Mouse (Mus musculus): ENCODE data around the gene Axin2. TPM values are rescaled to one million over a fixed set of nuclear protein-coding genes. Genes with fewer than 3 reads are reported as not detected.

The Axin2 gene
- polyA plus RNA-seq, 1 experiment from 2014 or later = 13.5 TPM

DNA sequence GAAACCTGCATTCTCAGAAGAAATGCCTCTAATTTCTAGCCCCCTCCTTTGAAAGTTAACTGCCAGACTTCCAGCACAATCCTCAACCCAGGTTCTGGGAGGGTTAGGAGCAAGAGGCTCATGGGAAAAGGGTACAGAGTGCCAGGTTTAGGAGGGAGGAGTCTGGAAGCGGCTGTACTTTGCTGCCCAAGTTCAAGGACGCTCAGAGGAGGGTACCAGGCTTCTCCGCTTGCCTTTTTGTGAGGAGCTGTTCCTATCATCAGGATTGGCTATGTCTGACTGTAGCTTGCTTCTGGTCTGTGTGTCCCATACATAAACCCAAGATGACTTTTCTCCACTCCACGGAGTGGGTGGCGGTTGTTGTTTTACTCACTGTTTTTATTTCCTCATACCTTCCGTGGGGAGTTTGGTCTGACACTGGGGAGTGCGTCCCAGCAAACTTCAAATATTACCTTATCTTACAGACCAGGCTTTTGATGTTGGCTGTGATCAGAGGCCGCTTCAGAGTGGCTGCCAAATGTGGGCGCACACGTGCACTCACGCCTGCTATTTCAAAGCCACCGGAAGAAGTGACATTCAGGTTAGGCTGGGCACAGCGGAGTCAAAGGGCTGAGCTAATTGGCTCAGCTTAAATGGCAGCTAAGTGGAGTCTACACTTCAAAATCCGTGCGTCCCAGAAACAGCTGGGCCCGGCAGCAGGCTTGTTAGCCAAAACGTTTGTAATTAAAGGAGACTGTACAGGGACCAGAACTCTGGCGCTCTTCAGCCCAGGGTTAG, 16.1 kb downstream of the Axin2 start:
- H3K27ac ChIP-seq = peak overlapping the region; percentile 67
- H3K4me1 ChIP-seq = peaks cover 64% of the 10 kb centered on the region

DNA sequence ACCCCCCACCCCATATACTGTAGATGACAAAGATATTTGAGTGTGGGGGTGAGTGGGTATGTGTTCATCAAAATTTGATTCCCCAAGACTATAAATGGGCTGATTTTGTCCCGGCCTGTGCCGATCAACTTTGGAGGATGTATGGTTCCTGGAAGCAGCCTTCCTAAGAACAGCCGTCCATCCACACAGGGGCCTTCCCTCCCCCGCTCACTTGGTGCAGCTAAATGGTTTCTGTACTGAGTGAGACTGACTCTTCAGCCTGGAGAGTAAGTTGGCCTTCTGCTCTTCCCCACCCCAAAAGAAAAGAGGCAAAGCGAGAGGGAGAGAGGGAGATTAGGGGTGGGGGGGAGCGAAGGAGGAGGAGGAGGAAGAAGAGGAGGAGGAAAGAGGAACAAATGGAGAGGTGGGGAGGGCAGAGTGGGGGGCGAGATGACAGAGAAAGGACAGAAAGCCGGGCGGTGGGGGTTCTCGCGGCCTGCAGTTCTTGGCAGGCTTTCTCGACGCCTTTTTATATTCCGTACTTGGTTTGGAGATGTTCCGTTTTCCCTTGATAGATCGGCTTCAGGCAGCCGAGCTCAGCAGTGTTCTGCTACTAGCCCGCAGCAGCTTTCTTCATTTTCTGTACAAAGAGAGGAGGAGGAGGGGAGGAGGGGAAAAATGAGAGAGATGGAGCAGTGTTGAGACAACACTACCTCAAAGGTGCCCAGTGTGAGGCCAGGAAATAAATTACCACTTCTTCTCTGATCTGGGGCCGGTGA, 20.7 kb downstream of the Axin2 start:
- Histone ChIP-seq H3K27me3 (replicated peaks) (no peaks in the 10 kb centered on the region), H3K9ac (no peak overlapping the region), H3K36me3 (replicated peaks) (peaks cover 34% of the 10 kb centered on the region), H3K27ac (peak overlapping the region; percentile 79), H3K4me2 (peak overlapping the region; percentile 28), H3K9me3 (no peaks in the 10 kb centered on the region), H3K4me3 (no peak overlapping the region), H3K4me1 (peaks cover 48% of the 10 kb centered on the region)
- WGBS = 18% methylated on average over 19 of the region's 19 CpGs
- peak; percentile 53 for ATAC-seq (replicated peaks)

More for the DNA sequence above, 16.1 kb downstream of the Axin2 start:
- no peak overlapping the region for H3K9ac ChIP-seq
- 34% methylated on average over 18 of the region's 18 CpGs for WGBS
- no peak overlapping the region for H3K4me2 ChIP-seq
- no peaks in the 10 kb centered on the region for H3K27me3 ChIP-seq (replicated peaks)
- H3K9me3 ChIP-seq = no peaks in the 10 kb centered on the region
- H3K36me3 ChIP-seq (replicated peaks) = peaks cover 7% of the 10 kb centered on the region; the same call in 1 of the 2 replicates
- H3K4me3 ChIP-seq = no peak overlapping the region
- ATAC-seq (replicated peaks) = no peak

DNA sequence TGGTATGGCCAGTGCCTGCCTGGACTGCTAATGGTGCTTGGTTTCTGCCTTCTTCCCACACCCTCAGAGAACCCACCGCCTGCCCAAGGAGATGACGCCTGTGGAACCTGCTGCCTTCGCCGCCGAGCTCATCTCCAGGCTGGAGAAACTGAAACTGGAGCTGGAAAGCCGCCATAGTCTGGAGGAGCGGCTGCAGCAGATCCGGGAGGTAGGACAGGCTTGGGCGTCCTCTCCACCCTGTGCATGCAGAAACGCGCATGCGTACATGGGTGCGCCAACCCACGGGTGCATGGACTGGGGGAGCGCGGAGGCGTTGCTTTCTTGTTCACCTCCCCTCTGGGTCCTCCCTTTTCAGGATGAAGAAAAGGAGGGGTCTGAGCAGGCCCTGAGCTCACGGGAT, 21.7 kb downstream of the Axin2 start:
- Histone ChIP-seq H3K4me3 (no peak overlapping the region), H3K27ac (peak overlapping the region; percentile 79), H3K4me2 (no peak overlapping the region), H3K27me3 (replicated peaks) (no peaks in the 10 kb centered on the region), H3K9ac (no peak overlapping the region), H3K36me3 (replicated peaks) (peaks cover 40% of the 10 kb centered on the region), H3K9me3 (no peaks in the 10 kb centered on the region), H3K4me1 (peaks cover 38% of the 10 kb centered on the region)
- peak; percentile 16; the same call in 1 of the 2 replicates for ATAC-seq (replicated peaks)
- 81% methylated on average over 18 of the region's 18 CpGs for WGBS

DNA sequence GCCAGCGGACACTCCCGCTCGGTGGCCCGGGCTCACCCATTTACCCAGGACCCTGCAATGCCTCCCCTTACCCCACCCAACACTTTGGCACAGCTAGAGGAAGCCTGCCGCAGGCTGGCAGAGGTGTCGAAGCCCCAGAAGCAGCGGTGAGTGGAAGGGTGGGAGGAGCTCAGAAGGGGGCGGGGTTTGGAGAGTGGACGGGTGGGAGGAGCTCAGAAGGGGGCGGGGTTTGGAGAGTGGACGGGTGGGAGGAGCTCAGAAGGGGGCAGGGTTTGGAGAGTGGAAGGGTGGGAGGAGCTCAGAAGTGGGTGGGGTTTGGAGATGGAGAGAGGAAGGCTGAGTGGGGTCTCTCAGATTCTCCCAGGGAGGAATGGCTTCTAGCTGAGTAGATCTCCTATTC, 23.6 kb downstream of the Axin2 start:
- no peak for ATAC-seq (replicated peaks)
- Histone ChIP-seq H3K27ac (no peak overlapping the region), H3K4me2 (no peak overlapping the region), H3K9ac (no peak overlapping the region), H3K4me1 (peaks cover 38% of the 10 kb centered on the region), H3K9me3 (no peaks in the 10 kb centered on the region), H3K36me3 (replicated peaks) (peaks cover 42% of the 10 kb centered on the region), H3K27me3 (replicated peaks) (no peaks in the 10 kb centered on the region), H3K4me3 (no peak overlapping the region)
- WGBS = 83% methylated on average over 11 of the region's 11 CpGs

DNA sequence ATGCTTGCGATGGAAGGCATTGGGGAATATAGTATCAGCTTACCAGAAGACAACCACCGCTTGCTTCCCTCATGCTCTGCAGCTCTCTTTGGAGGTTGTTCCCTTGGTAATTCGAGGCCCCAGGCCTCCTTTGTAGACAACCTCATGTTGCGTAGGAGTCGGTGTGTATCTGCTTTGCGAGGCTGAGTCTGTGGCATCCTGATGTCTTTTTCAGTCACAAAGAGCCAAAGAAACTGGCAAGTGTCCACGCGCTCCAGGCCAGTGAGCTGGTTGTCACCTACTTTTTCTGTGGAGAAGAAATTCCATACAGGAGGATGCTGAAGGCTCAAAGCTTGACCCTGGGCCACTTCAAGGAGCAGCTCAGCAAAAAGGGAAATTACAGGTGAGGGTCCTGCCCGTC, 25.5 kb downstream of the Axin2 start:
- Histone ChIP-seq H3K9ac (no peak overlapping the region), H3K27me3 (replicated peaks) (no peaks in the 10 kb centered on the region), H3K4me1 (peaks cover 29% of the 10 kb centered on the region), H3K4me3 (no peak overlapping the region), H3K36me3 (replicated peaks) (peaks cover 42% of the 10 kb centered on the region), H3K9me3 (no peaks in the 10 kb centered on the region), H3K4me2 (no peak overlapping the region), H3K27ac (0 out of 2 replicates have a peak overlapping the region, but pooled peaks have one; percentile 1)
- no peak for ATAC-seq (replicated peaks)
- 92% methylated on average over 9 of the region's 9 CpGs for WGBS

DNA sequence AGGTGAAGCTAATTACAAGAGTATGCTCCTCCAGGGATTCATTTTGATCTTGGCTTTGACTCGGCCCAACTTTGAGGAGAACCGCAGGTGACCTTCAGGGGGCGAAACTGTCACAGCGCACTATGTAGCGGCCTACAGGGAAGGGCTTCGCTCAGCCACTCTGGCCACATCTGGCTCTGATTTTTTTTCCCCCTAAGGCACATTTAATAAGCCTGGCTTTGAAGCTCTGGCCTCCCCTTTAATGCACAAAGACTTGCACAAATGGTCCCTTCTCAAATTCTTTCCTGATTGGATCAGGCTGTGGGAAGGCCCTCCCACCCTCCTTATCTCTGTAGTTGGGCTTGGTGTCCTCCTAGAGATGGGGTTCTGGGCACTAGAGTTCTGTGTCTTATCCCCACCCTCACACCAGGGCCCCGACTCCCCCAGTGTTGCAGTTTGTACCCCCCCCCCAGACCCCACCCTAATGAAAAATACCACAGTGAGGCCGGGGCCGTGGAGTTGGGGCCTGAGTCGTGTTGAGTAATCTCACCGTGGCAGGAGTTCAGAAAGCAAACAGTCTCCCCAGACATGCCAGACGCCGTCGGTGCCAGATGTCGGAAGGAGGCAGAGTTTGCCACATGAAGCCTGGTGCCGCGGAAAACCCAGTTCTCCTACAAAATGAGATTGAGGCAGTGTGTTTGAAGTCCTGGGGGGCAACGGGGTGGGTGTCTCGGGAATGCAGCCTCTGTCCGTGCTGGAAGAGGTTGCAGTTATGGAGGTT, 27.5 kb downstream of the Axin2 start:
- Histone ChIP-seq H3K27ac (0 out of 2 replicates have a peak overlapping the region, but pooled peaks have one; percentile 37), H3K36me3 (replicated peaks) (peaks cover 33% of the 10 kb centered on the region), H3K27me3 (replicated peaks) (no peaks in the 10 kb centered on the region), H3K9ac (no peak overlapping the region), H3K4me1 (peaks cover 13% of the 10 kb centered on the region; the same call in 1 of the 2 replicates), H3K9me3 (no peaks in the 10 kb centered on the region), H3K4me2 (no peak overlapping the region), H3K4me3 (no peak overlapping the region)
- no peak for ATAC-seq (replicated peaks)
- WGBS = 70% methylated on average over 20 of the region's 20 CpGs

DNA sequence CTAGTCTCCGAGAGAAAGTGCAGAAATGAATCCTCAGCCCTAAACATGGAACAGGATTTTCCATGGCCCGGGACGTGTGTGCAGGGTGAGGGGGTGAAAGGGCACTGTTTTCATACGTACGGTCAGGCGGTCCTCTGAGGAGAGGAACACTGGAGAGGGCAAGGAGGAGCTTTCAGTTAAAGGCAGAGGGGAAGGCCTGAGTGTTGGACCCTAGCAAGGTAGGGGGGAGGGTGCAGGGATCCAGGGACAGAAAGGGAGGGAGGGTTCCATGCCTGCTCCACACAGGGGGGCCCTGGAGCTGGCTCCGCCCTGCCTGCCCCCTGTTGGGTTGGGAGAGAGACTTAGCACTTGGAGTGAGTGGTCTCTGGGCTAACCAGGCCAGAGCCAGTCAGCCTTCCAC, 28.4 kb downstream of the Axin2 start:
- Histone ChIP-seq H3K4me3 (no peak overlapping the region), H3K9ac (no peak overlapping the region), H3K4me1 (peaks cover 13% of the 10 kb centered on the region; the same call in 1 of the 2 replicates), H3K27ac (peak overlapping the region; percentile 37; the same call in 1 of the 2 replicates), H3K4me2 (no peak overlapping the region), H3K27me3 (replicated peaks) (no peaks in the 10 kb centered on the region), H3K36me3 (replicated peaks) (peaks cover 28% of the 10 kb centered on the region), H3K9me3 (no peaks in the 10 kb centered on the region)
- 76% methylated on average over 7 of the region's 7 CpGs for WGBS
- ATAC-seq (replicated peaks) = no peak

DNA sequence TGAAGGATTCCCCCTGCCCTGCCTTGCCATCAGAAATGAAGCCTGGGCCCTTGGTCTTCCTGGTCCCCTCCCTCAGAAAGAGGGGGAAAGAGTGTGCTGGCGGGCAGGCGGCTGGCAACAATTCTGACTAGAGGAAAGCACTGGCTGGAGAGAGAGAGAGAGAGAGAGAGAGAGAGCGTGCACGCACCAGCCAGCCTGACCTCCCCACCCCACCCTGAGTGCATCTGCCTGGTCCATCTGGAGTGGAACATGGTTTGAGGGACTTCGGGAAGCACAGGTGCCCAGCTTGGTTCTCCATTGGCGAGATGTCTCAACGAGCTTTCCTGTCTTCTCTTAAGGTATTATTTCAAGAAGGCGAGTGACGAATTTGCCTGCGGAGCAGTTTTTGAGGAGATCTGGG, 28.8 kb downstream of the Axin2 start:
- Histone ChIP-seq H3K4me2 (no peak overlapping the region), H3K9ac (no peak overlapping the region), H3K9me3 (no peaks in the 10 kb centered on the region), H3K4me3 (no peak overlapping the region), H3K27me3 (replicated peaks) (no peaks in the 10 kb centered on the region), H3K36me3 (replicated peaks) (peaks cover 25% of the 10 kb centered on the region), H3K27ac (peak overlapping the region; percentile 37; the same call in 1 of the 2 replicates), H3K4me1 (peaks cover 13% of the 10 kb centered on the region; the same call in 1 of the 2 replicates)
- no peak for ATAC-seq (replicated peaks)
- WGBS = 83% methylated on average over 9 of the region's 10 CpGs

DNA sequence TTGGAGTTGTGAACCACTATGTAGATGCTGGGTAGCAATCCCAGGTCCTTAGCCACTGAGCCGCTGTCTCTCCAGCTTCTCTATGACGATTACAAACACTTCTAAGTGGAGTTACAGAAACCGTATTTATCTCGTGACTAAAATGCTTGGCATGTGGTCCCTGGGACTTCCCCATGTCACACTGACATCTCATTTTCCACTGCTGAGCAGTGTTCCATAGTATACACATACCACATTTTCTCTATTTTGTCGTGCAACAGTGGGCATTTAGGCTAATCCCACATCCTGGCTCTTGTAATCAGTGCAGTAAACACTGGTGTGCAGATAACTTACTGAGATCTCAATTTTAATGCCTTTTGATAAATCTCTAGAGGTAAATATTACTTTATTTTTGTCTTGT, 32.2 kb downstream of the Axin2 start:
- Histone ChIP-seq H3K9ac (no peak overlapping the region), H3K4me2 (no peak overlapping the region), H3K36me3 (replicated peaks) (no peaks in the 10 kb centered on the region; the same call in 1 of the 2 replicates), H3K4me3 (no peak overlapping the region), H3K4me1 (peaks cover 10% of the 10 kb centered on the region; the same call in 1 of the 2 replicates), H3K9me3 (no peaks in the 10 kb centered on the region), H3K27me3 (replicated peaks) (no peaks in the 10 kb centered on the region), H3K27ac (no peak overlapping the region)
- ATAC-seq (replicated peaks) = no peak
- WGBS = 61% methylated on average over 5 of the region's 5 CpGs

DNA sequence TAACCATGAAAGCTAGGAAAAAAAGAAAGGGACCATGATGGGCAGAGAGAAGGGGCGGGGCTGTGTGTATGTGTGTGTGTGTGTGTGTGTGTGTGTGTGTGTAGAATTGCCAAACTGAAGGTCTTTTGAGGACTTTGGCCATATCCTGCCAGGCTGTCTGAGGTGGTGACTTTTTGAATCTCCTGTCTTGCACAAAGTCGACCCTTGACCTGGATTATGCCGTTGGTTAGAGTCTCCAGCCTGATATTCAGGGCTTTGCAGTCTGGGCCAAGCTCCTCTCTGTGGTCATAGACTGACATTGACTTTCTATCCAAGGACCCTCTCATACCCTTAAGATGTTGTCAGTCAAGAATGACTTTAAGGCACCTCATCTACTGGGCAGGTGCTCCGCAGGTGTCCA, 35.8 kb downstream of the Axin2 start:
- no peak overlapping the region for H3K27ac ChIP-seq
- 97% methylated on average over 4 of the region's 4 CpGs for whole genome bisulfite sequencing
- H3K27me3 ChIP-seq (replicated peaks) = no peaks in the 10 kb centered on the region
- no peaks in the 10 kb centered on the region for H3K9me3 ChIP-seq
- no peak overlapping the region for H3K4me3 ChIP-seq
- no peak overlapping the region for H3K4me2 ChIP-seq
- ATAC-seq (replicated peaks) = no peak
- H3K4me1 ChIP-seq = no peaks in the 10 kb centered on the region
- H3K9ac ChIP-seq = no peak overlapping the region
- no peaks in the 10 kb centered on the region for H3K36me3 ChIP-seq (replicated peaks)

DNA sequence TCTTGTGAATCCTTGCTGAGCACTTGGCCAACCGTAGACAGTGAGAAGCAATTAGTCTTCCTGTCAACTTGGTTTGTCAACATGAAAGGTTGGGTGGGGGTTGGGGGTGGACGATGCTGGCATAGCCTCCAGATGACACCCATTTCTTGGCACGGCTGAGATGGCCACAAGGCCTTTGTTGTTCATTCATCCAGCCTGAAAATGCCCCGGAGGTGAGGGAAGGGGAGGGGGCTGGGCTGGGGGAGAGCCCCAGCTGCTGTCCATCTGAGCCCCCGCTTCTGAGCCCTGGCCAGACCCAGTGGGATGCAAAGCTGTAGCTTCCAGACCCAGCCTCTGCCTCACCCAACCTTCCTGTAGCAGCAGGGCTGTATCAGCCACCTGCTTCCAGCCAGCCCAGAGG, 38.2 kb downstream of the Axin2 start:
- ATAC-seq (replicated peaks) = peak; percentile 67; the same call in 1 of the 2 replicates
- Histone ChIP-seq H3K9me3 (no peaks in the 10 kb centered on the region), H3K36me3 (replicated peaks) (no peaks in the 10 kb centered on the region), H3K27me3 (replicated peaks) (no peaks in the 10 kb centered on the region), H3K9ac (no peak overlapping the region), H3K27ac (no peak overlapping the region), H3K4me2 (no peak overlapping the region), H3K4me3 (no peak overlapping the region), H3K4me1 (peaks cover 13% of the 10 kb centered on the region; the same call in 1 of the 2 replicates)
- 30% methylated on average over 5 of the region's 5 CpGs for WGBS

DNA sequence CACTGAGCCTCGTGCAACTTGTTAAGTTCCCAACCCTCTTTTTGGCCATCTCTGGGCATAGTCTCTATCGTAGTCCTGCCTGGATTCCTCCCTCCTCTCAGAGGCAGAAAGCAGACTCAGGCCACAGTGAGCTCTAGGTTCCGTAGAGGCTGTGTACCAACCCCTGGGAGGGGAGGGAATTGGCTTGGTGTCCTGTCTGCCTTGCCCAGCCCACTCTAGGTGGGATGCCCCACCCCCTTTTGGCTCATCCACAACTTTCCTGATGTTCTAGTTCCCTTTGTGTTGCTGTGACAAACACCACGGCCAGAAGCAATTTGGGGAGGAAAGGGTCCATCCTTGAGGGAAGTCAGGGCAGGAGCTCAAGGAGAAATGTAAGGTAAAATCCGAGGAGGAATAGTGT, 39.0 kb downstream of the Axin2 start:
- H3K9me3 ChIP-seq = no peaks in the 10 kb centered on the region
- H3K27ac ChIP-seq = no peak overlapping the region
- H3K4me2 ChIP-seq = no peak overlapping the region
- ATAC-seq (replicated peaks) = no peak
- WGBS = 48% methylated on average over 5 of the region's 5 CpGs
- no peaks in the 10 kb centered on the region for H3K27me3 ChIP-seq (replicated peaks)
- H3K4me1 ChIP-seq = peaks cover 13% of the 10 kb centered on the region; the same call in 1 of the 2 replicates
- H3K4me3 ChIP-seq = no peak overlapping the region
- no peaks in the 10 kb centered on the region for H3K36me3 ChIP-seq (replicated peaks)
- H3K9ac ChIP-seq = no peak overlapping the region
